Mouse (Mus musculus) lung, adult 2 months (tissue): Measurements from ENCODE around the gene B4galnt3. TPM values are rescaled to one million over a fixed set of nuclear protein-coding genes. Genes with fewer than 3 reads are reported as not detected.

Source experiments
- DNase-seq: peaks from one replicate; pipeline ENCODE4 v3.0.0; 2022
- H3K4me1 ChIP-seq: fragments of 200-500 bp; 2 replicates; pipeline ENCODE4 v1.6.1; 2011; ENCODE audit warnings: low read length; ENCODE audit not compliant: control insufficient read depth, insufficient read depth
- H3K4me3 ChIP-seq: fragments of 200-500 bp; replicated peaks from 2 replicates; pipeline ENCODE3; 2011; ENCODE audit warnings: low read depth, mild to moderate bottlenecking, control low read depth, low read length; ENCODE audit errors: extremely low read depth
- CTCF ChIP-seq: fragments of 200-500 bp; IDR thresholded peaks from 2 replicates; pipeline ENCODE4 v1.5.1; 2011; ENCODE audit warnings: mild to moderate bottlenecking, low read length, control low read depth; ENCODE audit not compliant: insufficient read depth
- POLR2A ChIP-seq: fragments of 200-500 bp; IDR thresholded peaks from 2 replicates; pipeline ENCODE4 v1.6.1; 2011; ENCODE audit warnings: low read depth, mild to moderate bottlenecking, control low read depth, low read length, borderline replicate concordance; ENCODE audit errors: extremely low read depth
- WGBS: fragments of 180-500 bp; shearing (Covaris S2); methylation state at CpG from one replicate; pipeline ENCODE4 v1.1.7; 2018; 5-methylcytosine and 5-hydroxymethylcytosine counted together
- polyA plus RNA-seq: library from polyadenylated mRNA; depleted of rRNA; stranded (reverse); fragments of >200 nt; gene quantifications from 2 replicates; pipeline ENCODE4 v1.2.3, GENCODE M21; 2012

B4galnt3 gene
- polyA plus RNA-seq, 1 experiment, result 0.39 TPM

GRCm38 (mm10) chr6:120255144-120255543 is 39.2 kb downstream of the B4galnt3 start:
- Histone ChIP-seq H3K4me3 (no peak overlapping the region), H3K4me1 (no peaks in the 10 kb centered on the region)
- no peak for DNase-seq
- WGBS, result 47% methylated on average over 4 of the region's 4 CpGs
- TF ChIP-seq CTCF, result no peak
- TF ChIP-seq POLR2A, result no peak

GRCm38 (mm10) chr6:120254640-120255039 is 39.7 kb downstream of the B4galnt3 start:
- WGBS, result 48% methylated on average over 4 of the region's 4 CpGs
- H3K4me1 ChIP-seq, result no peaks in the 10 kb centered on the region
- no peak overlapping the region for H3K4me3 ChIP-seq
- no peak for DNase-seq
- TF ChIP-seq POLR2A, result no peak
- no peak for TF ChIP-seq CTCF

GRCm38 (mm10) chr6:120252741-120253140 is 41.6 kb downstream of the B4galnt3 start:
- H3K4me3 ChIP-seq, result no peak overlapping the region
- 81% methylated on average over 2 of the region's 2 CpGs for WGBS
- no peak for TF ChIP-seq CTCF
- no peak for TF ChIP-seq POLR2A
- no peaks in the 10 kb centered on the region for H3K4me1 ChIP-seq
- DNase-seq, result no peak

- 82% methylated on average over 7 of the region's 7 CpGs for WGBS
- TF ChIP-seq POLR2A, result no peak
- no peak for TF ChIP-seq CTCF
- no peak for DNase-seq
- H3K4me1 ChIP-seq, result no peaks in the 10 kb centered on the region
- no peak overlapping the region for H3K4me3 ChIP-seq
These were observed 43.3 kb downstream of the B4galnt3 start for GRCm38 (mm10) chr6:120251010-120251409.

- DNase-seq, result no peak
- Histone ChIP-seq H3K4me3 (no peak overlapping the region), H3K4me1 (no peaks in the 10 kb centered on the region)
- WGBS, result 67% methylated on average over 5 of the region's 5 CpGs
- TF ChIP-seq CTCF (no peak), POLR2A (no peak)
These were observed 44.5 kb downstream of the B4galnt3 start for GRCm38 (mm10) chr6:120249831-120250230.

- Histone ChIP-seq H3K4me3 (no peak overlapping the region), H3K4me1 (no peaks in the 10 kb centered on the region)
- no peak for DNase-seq
- TF ChIP-seq CTCF (no peak), POLR2A (no peak)
- WGBS, result 76% methylated on average over 5 of the region's 5 CpGs
These were observed 47.7 kb downstream of the B4galnt3 start for GRCm38 (mm10) chr6:120246676-120247075.

GRCm38 (mm10) chr6:120243250-120243649 is 51.1 kb downstream of the B4galnt3 start:
- Histone ChIP-seq H3K4me3 (no peak overlapping the region), H3K4me1 (no peaks in the 10 kb centered on the region)
- no peak for TF ChIP-seq CTCF
- no peak for TF ChIP-seq POLR2A
- WGBS, result 66% methylated on average over 8 of the region's 8 CpGs
- no peak for DNase-seq

GRCm38 (mm10) chr6:120242530-120242929 is 51.8 kb downstream of the B4galnt3 start:
- H3K4me3 ChIP-seq, result no peak overlapping the region
- H3K4me1 ChIP-seq, result no peaks in the 10 kb centered on the region
- TF ChIP-seq CTCF (no peak), POLR2A (no peak)
- no peak for DNase-seq
- WGBS, result 51% methylated on average over 8 of the region's 8 CpGs

GRCm38 (mm10) chr6:120241453-120241852 is 52.9 kb downstream of the B4galnt3 start:
- DNase-seq, result no peak
- H3K4me3 ChIP-seq, result no peak overlapping the region
- no peaks in the 10 kb centered on the region for H3K4me1 ChIP-seq
- WGBS, result 80% methylated on average over 12 of the region's 12 CpGs
- TF ChIP-seq POLR2A (no peak), CTCF (no peak)

GRCm38 (mm10) chr6:120240461-120240860 is 53.9 kb downstream of the B4galnt3 start:
- no peaks in the 10 kb centered on the region for H3K4me1 ChIP-seq
- DNase-seq, result no peak
- no peak overlapping the region for H3K4me3 ChIP-seq
- WGBS, result 72% methylated on average over 5 of the region's 5 CpGs
- TF ChIP-seq POLR2A, result no peak
- TF ChIP-seq CTCF, result no peak

GRCm38 (mm10) chr6:120235874-120236273 is 58.5 kb downstream of the B4galnt3 start:
- no peak for DNase-seq
- 53% methylated on average over 7 of the region's 7 CpGs for WGBS
- Histone ChIP-seq H3K4me3 (no peak overlapping the region), H3K4me1 (no peaks in the 10 kb centered on the region)
- TF ChIP-seq POLR2A (no peak), CTCF (no peak)
